Mouse (Mus musculus): ENCODE data around the gene Ift74. TPM values are rescaled to one million over a fixed set of nuclear protein-coding genes. Genes with fewer than 3 reads are reported as not detected.

Ift74 gene
- 34.6 and 37.6 TPM in 2 replicates for polyA plus RNA-seq (2014; fragmentation: Nextera tagmentation; extraction: Ambion mirVana)

GRCm38 (mm10) chr4:94613972-94614626 lies at the start of gene Ift74:
Gene Ift74 (plus strand): TSS chr4:94614491.
- DNase-seq (ENCODE audit: low spot score), result peak; percentile 99
- H3K9me3 ChIP-seq (replicated peaks; ENCODE audit: control insufficient read depth, low read length), result no peaks in the 10 kb centered on the region
- ATAC-seq, result peak; percentile 100

GRCm38 (mm10) chr4:94572677-94573076 lies 41.6 kb upstream of the Ift74 start:
- Histone ChIP-seq H3K9me3 (replicated peaks; ENCODE audit: control insufficient read depth, low read length) (no peaks in the 10 kb centered on the region), H3K4me1 (ENCODE audit: control insufficient read depth, insufficient read depth, low read length) (no peaks in the 10 kb centered on the region), H3K27me3 (replicated peaks; ENCODE audit: control insufficient read depth, insufficient read depth, low read length) (no peaks in the 10 kb centered on the region), H3K9ac (ENCODE audit: low read length) (no peak overlapping the region), H3K27ac (ENCODE audit: low read depth, low read length) (no peak overlapping the region), H3K4me2 (ENCODE audit: low read length) (no peak overlapping the region), H3K4me3 (ENCODE audit: low read depth, low read length) (no peak overlapping the region), H3K36me3 (ENCODE audit: control insufficient read depth, insufficient read depth, low read length) (peaks cover 50% of the 10 kb centered on the region)
- no peak for DNase-seq (ENCODE audit: low spot score)
- ATAC-seq, result no peak
- WGBS, result 95% methylated on average over 4 of the region's 4 CpGs

More at GRCm38 (mm10) chr4:94613972-94614626, at the start of gene Ift74:
- H3K27ac ChIP-seq (ENCODE audit: low read depth, low read length), result peak within 1 kb of the TSS; percentile 52; the same call in 1 of the 2 replicates
- H3K4me3 ChIP-seq (ENCODE audit: low read depth, low read length), result peak within 1 kb of the TSS; percentile 65
- peak within 1 kb of the TSS; percentile 85 for H3K9ac ChIP-seq (ENCODE audit: low read length)
- H3K36me3 ChIP-seq (ENCODE audit: control insufficient read depth, insufficient read depth, low read length), result no peaks in the 10 kb centered on the region
- peaks cover 10% of the 10 kb centered on the region; the same call in 1 of the 2 replicates for H3K4me1 ChIP-seq (ENCODE audit: control insufficient read depth, insufficient read depth, low read length)
- 1% methylated on average over 29 of the region's 29 CpGs for WGBS
- H3K27me3 ChIP-seq (replicated peaks; ENCODE audit: control insufficient read depth, insufficient read depth, low read length), result no peaks in the 10 kb centered on the region
- H3K4me2 ChIP-seq (ENCODE audit: low read length), result peak within 1 kb of the TSS; percentile 66

GRCm38 (mm10) chr4:94591765-94592381 lies 22.4 kb upstream of the Ift74 start:
- WGBS, result 80% methylated on average over 4 of the region's 4 CpGs
- H3K27me3 ChIP-seq (replicated peaks; ENCODE audit: control insufficient read depth, insufficient read depth, low read length), result no peaks in the 10 kb centered on the region
- no peaks in the 10 kb centered on the region for H3K9me3 ChIP-seq (replicated peaks; ENCODE audit: control insufficient read depth, low read length)
- no peak for ATAC-seq
- no peaks in the 10 kb centered on the region for H3K4me1 ChIP-seq (ENCODE audit: control insufficient read depth, insufficient read depth, low read length)
- H3K36me3 ChIP-seq (ENCODE audit: control insufficient read depth, insufficient read depth, low read length), result no peaks in the 10 kb centered on the region
- no peak overlapping the region for H3K9ac ChIP-seq (ENCODE audit: low read length)
- no peak overlapping the region for H3K4me3 ChIP-seq (ENCODE audit: low read depth, low read length)
- no peak overlapping the region for H3K27ac ChIP-seq (ENCODE audit: low read depth, low read length)
- no peak overlapping the region for H3K4me2 ChIP-seq (ENCODE audit: low read length)
- no peak for DNase-seq (ENCODE audit: low spot score)

- no peak for DNase-seq (ENCODE audit: low spot score)
- Histone ChIP-seq H3K4me2 (ENCODE audit: low read length) (no peak overlapping the region), H3K27ac (ENCODE audit: low read depth, low read length) (no peak overlapping the region), H3K4me1 (ENCODE audit: control insufficient read depth, insufficient read depth, low read length) (no peaks in the 10 kb centered on the region), H3K9me3 (replicated peaks; ENCODE audit: control insufficient read depth, low read length) (no peaks in the 10 kb centered on the region), H3K36me3 (ENCODE audit: control insufficient read depth, insufficient read depth, low read length) (no peaks in the 10 kb centered on the region), H3K27me3 (replicated peaks; ENCODE audit: control insufficient read depth, insufficient read depth, low read length) (no peaks in the 10 kb centered on the region), H3K4me3 (ENCODE audit: low read depth, low read length) (no peak overlapping the region), H3K9ac (ENCODE audit: low read length) (no peak overlapping the region)
- ATAC-seq, result no peak
These were observed 21.6 kb upstream of the Ift74 start for GRCm38 (mm10) chr4:94592709-94593108.

GRCm38 (mm10) chr4:94601395-94601794 lies 12.9 kb upstream of the Ift74 start:
- peak overlapping the region; percentile 81; the same call in 1 of the 2 replicates for H3K4me2 ChIP-seq (ENCODE audit: low read length)
- DNase-seq (ENCODE audit: low spot score), result no peak
- H3K27ac ChIP-seq (ENCODE audit: low read depth, low read length), result no peak overlapping the region
- no peak for ATAC-seq
- H3K36me3 ChIP-seq (ENCODE audit: control insufficient read depth, insufficient read depth, low read length), result no peaks in the 10 kb centered on the region
- H3K9ac ChIP-seq (ENCODE audit: low read length), result no peak overlapping the region
- no peaks in the 10 kb centered on the region for H3K27me3 ChIP-seq (replicated peaks; ENCODE audit: control insufficient read depth, insufficient read depth, low read length)
- no peaks in the 10 kb centered on the region for H3K9me3 ChIP-seq (replicated peaks; ENCODE audit: control insufficient read depth, low read length)
- WGBS, result 90% methylated on average over 4 of the region's 4 CpGs
- peak overlapping the region; percentile 97; the same call in 1 of the 2 replicates for H3K4me3 ChIP-seq (ENCODE audit: low read depth, low read length)
- H3K4me1 ChIP-seq (ENCODE audit: control insufficient read depth, insufficient read depth, low read length), result peaks cover 10% of the 10 kb centered on the region

- no peak for ATAC-seq
- no peaks in the 10 kb centered on the region for H3K36me3 ChIP-seq (ENCODE audit: control insufficient read depth, insufficient read depth, low read length)
These were observed 11.7 kb upstream of the Ift74 start for GRCm38 (mm10) chr4:94602496-94603030.

GRCm38 (mm10) chr4:94603031-94603629 lies 11.2 kb upstream of the Ift74 start, which contains the start of gene Plaa:
Gene Plaa (minus strand): TSS chr4:94603244.
- peak within 1 kb of the TSS; percentile 96 for H3K9ac ChIP-seq (ENCODE audit: low read length)
- H3K36me3 ChIP-seq (ENCODE audit: control insufficient read depth, insufficient read depth, low read length), result no peaks in the 10 kb centered on the region
- H3K27ac ChIP-seq (ENCODE audit: low read depth, low read length), result peak within 1 kb of the TSS; percentile 81
- peak; percentile 96 for DNase-seq (ENCODE audit: low spot score)
- ATAC-seq, result peak; percentile 99
- no peaks in the 10 kb centered on the region for H3K9me3 ChIP-seq (replicated peaks; ENCODE audit: control insufficient read depth, low read length)
- H3K27me3 ChIP-seq (replicated peaks; ENCODE audit: control insufficient read depth, insufficient read depth, low read length), result no peaks in the 10 kb centered on the region
- H3K4me3 ChIP-seq (ENCODE audit: low read depth, low read length), result peak within 1 kb of the TSS; percentile 97
- under 1% methylated on average over 59 of the region's 61 CpGs for WGBS
- H3K4me2 ChIP-seq (ENCODE audit: low read length), result peak within 1 kb of the TSS; percentile 81
- peaks cover 10% of the 10 kb centered on the region for H3K4me1 ChIP-seq (ENCODE audit: control insufficient read depth, insufficient read depth, low read length)

More at GRCm38 (mm10) chr4:94602496-94603030, 11.7 kb upstream of the Ift74 start:
- Histone ChIP-seq H3K4me2 (ENCODE audit: low read length) (peak overlapping the region; percentile 81), H3K4me3 (ENCODE audit: low read depth, low read length) (peak overlapping the region; percentile 97), H3K4me1 (ENCODE audit: control insufficient read depth, insufficient read depth, low read length) (peaks cover 10% of the 10 kb centered on the region), H3K27me3 (replicated peaks; ENCODE audit: control insufficient read depth, insufficient read depth, low read length) (no peaks in the 10 kb centered on the region), H3K9ac (ENCODE audit: low read length) (peak overlapping the region; percentile 96), H3K27ac (ENCODE audit: low read depth, low read length) (peak overlapping the region; percentile 81), H3K9me3 (replicated peaks; ENCODE audit: control insufficient read depth, low read length) (no peaks in the 10 kb centered on the region)
- no peak for DNase-seq (ENCODE audit: low spot score)
- under 1% methylated on average over 29 of the region's 33 CpGs for WGBS

- ATAC-seq (no peak), DNase-seq (ENCODE audit: low spot score) (no peak)
- 93% methylated on average over 2 of the region's 2 CpGs for WGBS
- Histone ChIP-seq H3K27ac (ENCODE audit: low read depth, low read length) (no peak overlapping the region), H3K4me3 (ENCODE audit: low read depth, low read length) (0 out of 2 replicates have a peak overlapping the region, but pooled peaks have one; percentile 97), H3K4me1 (ENCODE audit: control insufficient read depth, insufficient read depth, low read length) (peaks cover 10% of the 10 kb centered on the region), H3K9ac (ENCODE audit: low read length) (no peak overlapping the region), H3K27me3 (replicated peaks; ENCODE audit: control insufficient read depth, insufficient read depth, low read length) (no peaks in the 10 kb centered on the region), H3K4me2 (ENCODE audit: low read length) (no peak overlapping the region), H3K36me3 (ENCODE audit: control insufficient read depth, insufficient read depth, low read length) (no peaks in the 10 kb centered on the region), H3K9me3 (replicated peaks; ENCODE audit: control insufficient read depth, low read length) (no peaks in the 10 kb centered on the region)
These were observed 9.8 kb upstream of the Ift74 start for GRCm38 (mm10) chr4:94604452-94605019.

All from forebrain, embryonic 14.5 days (tissue).